Mouse (Mus musculus): ENCODE data around the gene Med4.

DNA sequence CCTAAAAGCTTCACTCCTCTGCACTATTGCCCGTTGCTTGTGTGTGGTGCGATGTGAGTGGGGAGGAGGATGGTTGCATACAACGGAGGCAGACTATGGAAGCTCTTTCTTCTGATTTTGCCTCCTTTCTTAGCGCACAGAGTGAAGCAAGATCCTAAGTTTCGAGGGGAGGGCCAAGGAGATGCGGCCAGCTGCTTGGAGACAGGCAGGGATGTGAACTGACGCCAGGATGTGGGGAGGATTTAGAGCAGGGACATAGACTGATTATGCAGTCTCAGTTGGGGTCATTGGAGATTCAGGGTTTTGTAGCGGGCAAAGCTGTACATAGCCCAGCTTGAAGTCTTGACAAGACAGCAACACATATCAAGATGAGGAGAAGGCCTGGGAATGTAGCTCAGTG is 3.5 kb upstream of the Med4 start:
- TF ChIP-seq CTCF (IDR thresholded peaks at IDR 0.05; ENCODE audit: control insufficient read depth, insufficient read depth, insufficient replicate concordance, low read depth, low read length) = no peak
- no peak for TF ChIP-seq POLR2A (IDR thresholded peaks at IDR 0.05; ENCODE audit: control insufficient read depth, low read depth, low read length)
